Mouse (Mus musculus): ENCODE data around the gene Macrod2.

DNA sequence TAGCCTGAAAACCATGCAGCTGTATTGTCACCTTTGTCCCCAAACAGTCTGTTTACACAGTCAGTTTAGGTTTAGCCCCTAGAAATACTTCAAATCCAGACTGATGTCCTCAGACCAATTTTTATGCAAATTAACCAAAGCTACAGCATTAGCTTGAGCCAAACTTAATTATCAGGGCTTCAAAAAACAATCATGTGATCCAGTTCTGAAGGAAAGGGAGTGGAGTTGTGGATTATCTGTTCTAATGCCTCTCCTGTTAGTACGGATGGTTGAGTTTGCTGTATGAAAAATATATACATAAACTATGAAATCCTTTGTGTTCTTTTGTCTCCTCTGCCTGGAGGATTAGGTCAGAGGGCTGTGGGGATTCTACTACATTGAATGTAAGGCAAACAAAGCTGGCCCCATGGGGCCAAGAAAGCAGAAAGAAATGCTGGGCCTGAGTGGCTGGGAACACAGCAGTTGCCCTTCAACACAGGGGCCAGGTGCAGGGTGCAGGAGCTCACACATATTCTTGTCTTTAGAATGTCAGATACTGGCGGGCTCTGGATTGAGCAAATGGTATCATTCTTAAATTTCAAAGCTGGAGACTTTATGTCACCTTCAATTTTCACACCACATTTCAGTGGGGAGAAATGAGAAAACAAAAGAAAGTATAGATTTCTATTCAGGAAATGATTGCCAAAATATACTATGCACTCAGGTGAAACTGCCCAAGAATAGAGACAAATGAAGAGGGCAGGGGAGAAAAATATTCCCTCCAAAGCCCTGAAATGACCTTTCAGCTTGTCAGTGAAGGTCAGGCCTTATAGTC is 1908.2 kb downstream of the Macrod2 start:
- TF ChIP-seq CTCF (IDR thresholded peaks at IDR 0.05; ENCODE audit: control insufficient read depth, insufficient read depth, insufficient replicate concordance, low read depth, low read length) (no peak), POLR2A (IDR thresholded peaks at IDR 0.05; ENCODE audit: control insufficient read depth, low read depth, low read length) (no peak)

All from testis, adult 2 months (tissue).